Mouse (Mus musculus) T-helper 1 cell (primary cell): Measurements from ENCODE around the gene Stk36.

Experiments used
- in situ Hi-C: fragments of 300-600 bp; cut with MboI, MseI; formaldehyde crosslinking; loops from one replicate; pipeline ENCODE4 v1.15.1; 2025; ENCODE audit warnings: high pct_unique_total_duplicates

Gene Stk36

DNA sequence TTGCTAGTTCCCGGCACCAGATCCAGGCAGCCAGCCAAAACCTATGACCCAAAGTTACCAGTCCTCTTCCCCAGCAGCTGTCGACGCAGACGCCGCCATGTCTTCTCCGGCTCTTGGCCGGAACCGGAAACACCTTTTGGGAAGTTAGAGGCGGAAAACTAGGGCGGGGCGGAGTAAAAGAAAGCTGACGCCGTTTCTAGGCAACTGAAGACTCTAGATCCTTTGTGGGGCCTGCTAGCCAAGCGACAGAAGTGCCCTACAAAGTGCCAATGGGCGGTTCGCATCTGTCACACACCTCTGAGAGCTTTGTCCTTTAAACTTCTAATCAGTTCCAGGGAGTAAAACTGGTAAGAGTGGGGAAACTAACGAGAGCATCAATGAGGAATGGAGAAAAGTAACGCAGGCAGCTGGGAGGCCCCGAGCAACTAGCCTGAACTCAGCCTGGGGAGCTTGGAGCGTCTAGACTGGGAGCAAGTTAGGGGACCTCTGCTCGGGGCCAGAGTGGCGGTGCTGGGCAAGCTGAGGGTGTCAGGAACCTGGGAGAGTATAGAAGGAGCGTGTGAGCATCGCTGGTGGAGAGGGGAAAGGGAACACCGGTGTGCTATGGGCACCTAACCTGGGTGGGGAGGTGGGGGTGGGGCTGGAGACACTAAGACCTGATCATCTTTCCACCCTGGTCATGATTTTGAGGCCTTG, at the start of gene Stk36, which contains the start of gene Rnf25:
Stk36 (plus strand) TSS at position 179 of the 696 bp plus-strand sequence.
Rnf25 (minus strand) TSS at position 131 of the 696 bp plus-strand sequence.
- in situ Hi-C loops, result no loop called here

DNA sequence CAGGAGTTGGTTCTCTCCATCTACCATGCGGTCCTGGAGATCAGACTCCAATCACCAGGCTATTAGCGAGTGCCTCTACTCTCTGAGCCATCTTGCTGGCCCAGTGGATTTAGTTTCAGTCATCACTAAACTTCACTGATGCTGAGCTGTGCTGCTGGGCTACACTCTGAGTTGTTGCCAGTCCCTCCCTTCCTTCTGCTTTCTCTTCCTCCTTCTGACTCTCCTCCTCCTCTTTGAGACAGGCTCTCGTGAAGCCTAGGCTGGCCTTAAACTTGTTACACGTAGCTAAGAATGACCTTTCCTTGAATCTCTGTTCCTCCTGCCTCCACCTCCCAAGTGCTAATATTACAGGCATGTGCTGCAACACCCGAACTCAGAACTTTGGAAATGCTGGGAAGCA, 42.2 kb upstream of the Stk36 start:
- in situ Hi-C loops, result loop anchor here (10.0 kb wide), 1 partner anchor 716 kb away; the partner anchor contains the start of gene Resp18

GRCm38 (mm10) chr1:74565834-74566233, 35.4 kb upstream of the Stk36 start:
- in situ Hi-C loops, result no loop called here

DNA sequence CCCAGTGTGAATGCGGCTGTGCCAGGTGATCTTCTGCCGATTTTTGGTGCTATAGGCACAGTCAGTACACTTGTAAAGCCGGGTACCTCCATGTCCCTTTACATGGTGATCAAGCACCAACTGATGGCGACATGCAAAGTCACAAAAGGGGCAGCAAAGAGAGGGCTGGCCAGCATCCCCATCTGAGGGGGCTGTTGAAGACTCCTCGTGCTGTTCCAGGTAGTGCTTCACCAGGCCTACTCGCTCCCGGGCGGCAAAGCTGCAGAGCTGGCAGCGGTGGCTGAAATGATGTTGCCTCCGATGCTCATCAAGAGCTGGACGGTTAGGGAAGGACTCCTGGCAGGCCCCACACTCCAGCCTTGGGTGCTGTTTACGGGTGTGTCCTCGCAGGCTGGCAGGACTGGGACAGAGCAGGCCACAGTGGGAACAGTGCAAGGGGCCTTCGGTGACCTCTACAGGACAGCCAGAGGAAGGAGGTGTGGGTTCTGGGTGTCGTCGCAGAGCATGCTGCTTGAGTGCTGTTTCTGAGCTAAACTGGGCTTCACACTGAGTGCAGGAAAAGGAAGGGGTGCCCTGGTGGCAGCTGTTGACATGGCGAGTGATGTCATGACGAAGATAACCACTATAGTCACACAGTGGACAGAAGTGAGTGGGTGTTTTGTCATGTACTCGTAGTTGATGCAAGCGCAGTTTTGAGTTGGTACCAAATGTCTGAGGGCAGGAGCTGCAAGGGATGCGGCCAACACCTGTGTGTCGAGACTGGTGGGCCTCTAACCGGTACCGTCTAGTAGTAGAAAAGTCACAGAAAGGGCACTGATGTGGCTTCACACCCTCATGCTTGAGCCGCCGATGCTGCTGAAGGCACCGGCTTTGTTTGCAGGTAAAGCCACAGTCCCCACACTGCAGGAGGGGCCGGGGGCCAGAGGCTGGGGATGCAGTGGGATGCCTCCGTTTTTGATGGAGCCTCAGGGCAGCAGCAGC, 31.2 kb upstream of the Stk36 start:
- in situ Hi-C loops, result no loop called here

DNA sequence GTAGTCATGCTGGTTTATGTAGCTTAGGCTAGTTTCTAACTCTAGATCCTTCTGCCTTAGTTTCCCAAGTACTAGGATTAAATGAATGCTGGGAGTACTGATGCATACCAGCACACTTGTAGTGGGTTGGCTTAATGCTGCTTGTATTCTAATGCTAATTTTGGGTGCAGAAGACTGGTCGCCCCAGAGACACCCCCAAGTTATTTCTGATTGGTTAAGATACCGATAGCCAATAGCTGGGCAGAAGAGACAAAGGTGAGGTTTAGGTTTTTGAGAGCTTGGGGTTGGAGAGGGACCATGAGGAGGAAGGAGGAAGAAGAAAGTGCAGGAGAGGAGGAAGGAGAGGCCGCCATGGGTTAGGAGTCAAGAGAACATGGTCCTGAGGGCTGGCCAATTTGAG, 18.6 kb upstream of the Stk36 start:
- in situ Hi-C loops, result no loop called here

GRCm38 (mm10) chr1:74584616-74585398, 16.4 kb upstream of the Stk36 start:
- in situ Hi-C loops, result no loop called here

- in situ Hi-C loops, result no loop called here
Measured at GRCm38 (mm10) chr1:74587233-74587772, 13.9 kb upstream of the Stk36 start.

DNA sequence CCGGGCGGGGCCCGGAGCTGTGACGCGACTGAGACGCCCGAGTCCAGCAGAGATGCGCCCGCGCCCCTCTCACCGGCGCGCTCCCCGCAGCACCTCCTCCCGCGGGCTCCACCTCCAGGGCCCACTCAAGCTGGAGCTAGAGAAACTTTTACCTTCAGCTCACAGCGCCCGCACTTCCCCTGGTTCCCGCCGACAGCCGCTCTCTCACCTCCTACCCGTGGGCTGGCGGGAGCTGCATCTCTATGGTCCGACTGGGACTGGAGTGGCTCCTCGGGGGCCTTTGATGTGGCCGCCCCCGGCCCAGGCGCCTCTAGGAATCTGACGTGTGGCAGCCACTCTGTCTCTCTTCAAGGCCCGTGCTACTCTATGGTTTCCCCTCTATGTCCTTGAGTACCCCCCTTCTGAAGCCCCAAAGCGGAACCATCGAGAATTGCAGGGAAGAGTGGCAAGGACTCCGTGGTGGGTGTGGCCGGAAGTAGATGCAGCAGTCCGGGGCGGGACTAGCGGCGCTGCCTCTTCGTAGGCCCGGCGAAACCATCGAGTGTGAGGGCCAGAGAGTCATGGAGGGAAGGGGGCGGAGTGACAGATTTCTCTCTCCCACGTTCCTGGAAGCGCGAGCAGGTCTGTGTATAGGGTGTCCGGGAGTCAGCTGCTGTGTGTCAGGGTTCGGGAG, 13.3 kb upstream of the Stk36 start, which contains the start of the genes Zfp142 and Bcs1l:
Zfp142 (minus strand) TSS at position 474 of the 673 bp plus-strand sequence.
Bcs1l (plus strand) TSS at position 517 of the 673 bp plus-strand sequence.
- in situ Hi-C loops, result no loop called here

DNA sequence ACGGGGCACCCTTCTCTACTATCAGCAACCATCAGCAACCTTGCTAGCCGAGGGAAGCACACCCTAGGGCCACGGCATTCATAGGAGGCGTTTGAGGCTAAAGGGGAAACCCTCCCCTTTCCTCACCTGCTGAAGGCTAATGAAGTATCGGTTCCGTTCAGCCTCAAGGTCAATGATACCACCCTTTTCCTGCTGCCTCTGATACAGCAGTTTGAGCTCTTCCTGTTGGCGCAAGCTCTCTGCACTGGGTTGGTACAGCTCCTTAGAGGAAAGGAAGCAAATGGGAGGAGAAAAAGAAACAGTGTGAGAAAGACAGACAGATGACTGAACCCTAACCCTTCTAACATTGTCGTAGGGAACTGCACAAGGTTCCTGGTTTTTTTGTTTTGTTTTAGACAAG, 6.8 kb upstream of the Stk36 start:
- in situ Hi-C loops, result no loop called here

DNA sequence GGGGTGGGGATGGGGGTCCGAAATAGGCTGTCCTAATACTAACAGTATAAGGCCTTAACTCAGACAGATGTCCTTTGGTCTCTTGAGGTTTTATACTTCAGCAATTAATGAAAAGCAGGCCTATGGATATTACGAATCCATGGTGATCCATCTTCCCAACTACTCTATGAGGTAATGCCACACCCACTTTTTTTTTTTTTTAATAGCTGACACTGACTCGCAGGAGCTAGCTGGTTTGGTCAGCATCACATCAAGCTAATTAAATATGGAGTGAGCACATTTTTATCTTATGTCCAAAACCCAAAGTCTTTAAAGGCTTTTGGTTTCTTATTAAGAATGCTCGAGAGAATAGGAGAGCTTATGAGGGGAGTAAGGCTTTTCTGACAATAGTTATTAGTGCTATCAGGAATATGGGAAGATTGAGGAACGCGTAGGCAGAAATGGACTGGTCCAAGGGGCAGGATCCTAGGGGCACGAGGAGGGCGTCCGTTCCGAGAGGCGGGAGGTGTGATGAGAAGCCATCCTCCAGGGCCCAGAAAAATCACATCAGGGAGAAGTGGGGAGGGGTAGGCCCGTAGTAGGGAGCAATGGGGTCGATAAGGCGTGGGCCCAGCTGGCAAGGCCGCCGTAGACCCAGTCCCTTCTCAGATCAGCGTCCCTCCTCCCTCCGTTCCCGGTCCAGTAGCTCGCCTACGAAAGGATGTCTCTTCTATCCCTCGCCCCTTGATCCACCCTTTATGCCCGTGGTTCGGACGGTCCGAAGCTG, 561 bp upstream of the Stk36 start:
- in situ Hi-C loops, result no loop called here

DNA sequence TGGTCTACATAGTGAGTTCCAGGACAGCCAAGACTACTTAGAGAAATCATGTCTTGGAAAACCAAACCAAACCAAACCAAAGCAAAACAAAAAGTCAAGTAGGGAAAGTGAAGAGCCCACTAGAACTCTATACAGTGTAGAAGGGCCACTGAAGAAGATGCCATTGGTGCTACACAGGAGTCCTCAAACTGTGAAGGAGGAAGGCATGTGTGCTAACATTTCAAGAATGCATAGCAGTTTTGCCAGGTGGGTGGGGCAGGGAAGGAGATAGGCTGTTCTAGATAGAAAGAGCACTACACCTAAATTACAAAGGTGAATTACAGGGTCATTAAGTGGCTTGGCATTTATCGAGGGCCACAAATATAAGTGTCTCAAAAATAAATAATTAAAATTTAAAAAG, 22.9 kb downstream of the Stk36 start:
- in situ Hi-C loops, result no loop called here

GRCm38 (mm10) chr1:74626076-74626475, 24.8 kb downstream of the Stk36 start:
- in situ Hi-C loops, result no loop called here

DNA sequence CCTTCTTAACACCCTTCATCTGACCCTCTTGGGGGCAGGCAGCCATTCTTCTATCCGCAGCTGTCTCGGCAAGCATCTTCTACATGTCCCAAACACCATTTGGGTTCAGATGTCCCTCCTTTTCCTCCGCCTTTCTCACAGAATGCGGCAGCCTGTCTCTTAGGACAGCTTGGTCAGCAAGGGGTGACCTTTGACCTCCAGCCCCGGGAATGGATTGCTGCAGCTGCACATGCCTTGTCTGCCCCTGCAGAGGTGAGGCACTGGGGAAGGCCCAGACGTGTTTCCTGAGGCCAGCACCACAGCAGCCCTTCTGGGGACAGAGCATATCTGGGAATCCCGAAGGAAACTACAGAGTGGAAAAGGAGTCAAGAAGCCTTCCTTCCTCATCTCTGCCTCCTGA, 26.8 kb downstream of the Stk36 start:
- in situ Hi-C loops, result no loop called here

GRCm38 (mm10) chr1:74632734-74633133, 31.5 kb downstream of the Stk36 start:
- in situ Hi-C loops, result no loop called here

- in situ Hi-C loops, result no loop called here
Measured at GRCm38 (mm10) chr1:74643524-74643923, 42.3 kb downstream of the Stk36 start.

DNA sequence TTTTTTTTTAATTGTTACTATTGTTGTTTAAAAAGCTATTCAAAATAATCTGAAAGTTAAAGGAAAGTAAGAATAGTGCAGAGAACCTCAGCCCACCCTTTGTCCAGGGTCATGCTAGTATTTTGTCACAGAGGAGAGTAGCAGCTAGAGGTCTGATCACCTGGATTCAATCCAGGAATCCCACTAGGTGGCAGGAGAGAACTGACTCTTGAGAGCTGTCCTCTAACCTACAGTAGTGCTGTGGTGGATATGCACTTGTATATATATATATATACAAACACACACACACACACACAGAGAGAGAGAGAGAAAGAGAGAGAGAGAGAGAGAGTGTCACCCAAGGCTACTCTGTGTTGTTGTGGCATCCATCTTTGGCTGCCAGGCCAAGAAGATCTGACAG, 42.7 kb downstream of the Stk36 start:
- in situ Hi-C loops, result no loop called here

- in situ Hi-C loops, result no loop called here
Measured at GRCm38 (mm10) chr1:74661448-74662195, 60.4 kb downstream of the Stk36 start, which contains the start of gene Ttll4. Ttll4 (plus strand) TSS chr1:74661745.

DNA sequence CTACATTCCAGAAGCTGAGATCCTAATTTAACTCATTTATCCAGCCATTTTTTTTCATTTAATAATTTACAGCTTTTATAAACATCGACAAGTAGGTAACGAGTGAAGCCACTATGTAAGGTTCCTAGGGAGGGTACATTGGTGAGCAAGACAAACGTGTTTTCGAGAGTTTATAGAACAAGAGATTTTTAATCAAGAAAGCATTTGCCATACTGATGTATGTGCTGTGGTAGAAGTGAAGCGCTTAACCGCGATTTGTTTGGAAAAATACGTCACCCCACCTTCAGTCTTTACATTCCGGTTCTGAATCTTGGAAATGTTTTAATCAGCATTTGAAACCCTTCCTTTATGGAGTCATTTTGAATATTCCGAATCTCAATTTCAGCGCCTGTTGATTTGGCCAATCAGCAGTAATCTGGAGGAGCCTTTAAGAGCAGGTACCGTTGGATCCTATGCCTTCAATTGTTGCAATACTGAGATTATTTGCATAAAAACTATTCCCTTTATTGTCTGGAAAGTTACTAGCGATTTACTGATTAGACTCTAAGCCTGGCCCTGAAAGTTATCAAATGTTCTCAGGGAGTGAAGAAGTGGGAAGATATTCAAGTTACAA, 61.1 kb downstream of the Stk36 start:
- in situ Hi-C loops, result no loop called here

DNA sequence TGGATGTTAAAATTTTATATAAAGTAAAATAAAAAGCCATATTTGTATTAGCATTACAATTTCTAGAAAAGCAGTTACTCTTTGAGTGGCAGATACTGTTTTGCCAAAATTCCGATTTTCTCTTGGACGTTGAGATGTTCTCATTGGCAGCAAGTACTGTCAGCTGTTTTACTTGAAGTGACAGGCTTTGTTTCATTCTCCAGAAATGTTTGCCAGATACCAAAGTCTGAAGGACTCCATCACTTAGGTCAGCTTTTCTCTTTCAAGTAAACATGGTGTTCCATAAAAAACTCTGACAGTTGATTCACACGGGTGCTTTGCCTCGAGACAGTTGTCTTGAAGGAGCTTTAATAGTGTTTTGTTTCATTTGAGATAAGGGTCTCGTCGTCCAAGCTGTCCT, 63.9 kb downstream of the Stk36 start:
- in situ Hi-C loops, result no loop called here
